Mouse (Mus musculus) embryo, embryonic 11.5 days (tissue): ENCODE measurements around the gene Tubb5.

ENCODE experiments used
- DNase-seq: peaks from one replicate; pipeline ENCODE4 v3.0.0-alpha.2; 2012; ENCODE audit warnings: low read depth, low spot score

Tubb5 gene

DNA sequence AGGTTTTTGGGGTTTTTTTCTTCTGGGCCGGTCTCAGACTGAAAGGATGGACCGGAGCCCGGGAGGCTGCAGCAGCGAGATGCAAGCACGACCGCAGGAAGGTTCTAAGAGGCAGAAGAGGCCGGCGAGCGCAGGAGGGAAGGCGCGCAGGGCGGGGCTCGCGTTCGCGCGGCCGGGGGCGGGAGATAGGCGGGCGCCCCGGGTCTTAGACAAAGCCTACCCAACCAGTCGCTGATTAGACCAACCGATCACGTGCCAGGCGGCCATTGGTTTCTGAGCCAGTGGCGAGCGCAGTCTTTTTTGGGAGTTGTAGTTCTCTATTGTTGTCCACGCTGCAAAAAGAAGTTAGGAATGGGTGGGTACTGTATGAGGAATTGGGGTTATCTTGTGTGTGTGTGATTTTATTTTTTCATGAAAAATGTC lies at the start of gene Tubb5:
Tubb5 (minus strand) TSS at position 185 of the 423 bp plus-strand sequence.
- peak; percentile 92 for DNase-seq

DNA sequence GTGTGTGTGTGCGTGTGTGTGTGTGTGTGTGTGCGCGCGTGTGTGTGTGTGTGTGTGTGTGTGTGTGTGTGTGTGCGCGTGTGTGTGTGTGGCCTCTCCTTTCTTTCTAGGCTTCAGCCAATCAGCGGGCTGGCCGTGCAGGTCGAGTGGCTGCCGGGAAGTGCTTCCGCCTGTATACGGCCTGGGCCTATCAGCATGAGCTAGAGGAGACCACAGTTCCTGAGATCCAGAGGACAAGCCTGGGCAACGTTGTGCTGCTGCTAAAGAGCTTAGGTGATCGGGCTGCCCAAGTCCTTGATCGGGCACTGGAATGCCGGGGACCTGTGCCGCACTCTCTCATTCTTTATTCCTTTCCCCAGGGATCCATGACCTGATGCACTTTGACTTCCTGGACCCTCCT lies 49.6 kb upstream of the Tubb5 start:
- DNase-seq = no peak

DNA sequence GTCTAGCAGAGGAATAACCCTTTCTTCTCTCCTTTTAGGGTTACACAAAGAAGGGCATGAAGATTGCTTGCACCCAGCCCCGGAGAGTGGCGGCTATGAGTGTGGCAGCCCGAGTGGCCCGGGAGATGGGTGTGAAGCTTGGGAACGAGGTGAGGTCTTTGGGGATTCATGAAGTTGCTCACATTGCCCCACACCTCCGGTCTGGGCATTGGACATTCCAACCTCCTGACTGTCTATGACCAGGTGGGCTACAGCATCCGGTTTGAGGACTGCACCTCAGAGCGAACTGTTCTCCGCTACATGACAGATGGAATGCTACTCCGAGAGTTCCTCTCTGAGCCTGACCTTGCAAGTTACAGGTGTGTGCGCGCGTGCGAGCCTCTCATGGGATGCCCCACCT lies 45.7 kb upstream of the Tubb5 start:
- DNase-seq = no peak

DNA sequence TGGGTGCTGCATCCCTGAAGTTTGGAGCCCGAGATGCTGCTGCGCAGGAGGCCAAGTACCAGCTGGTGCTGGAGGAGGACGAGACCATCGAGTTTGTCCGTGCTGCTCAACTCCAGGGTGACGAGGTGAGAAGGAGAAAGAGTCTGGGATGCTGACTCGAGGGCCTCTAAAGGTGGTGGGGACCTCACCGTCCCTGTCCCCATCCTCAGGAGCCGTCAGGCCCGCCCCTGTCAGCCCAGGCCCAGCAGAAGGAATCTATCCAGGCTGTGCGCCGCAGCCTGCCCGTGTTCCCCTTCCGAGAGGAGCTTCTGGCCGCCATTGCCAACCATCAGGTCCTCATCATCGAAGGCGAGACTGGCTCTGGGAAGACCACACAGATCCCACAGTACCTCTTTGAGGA lies 44.8 kb upstream of the Tubb5 start:
- no peak for DNase-seq

DNA sequence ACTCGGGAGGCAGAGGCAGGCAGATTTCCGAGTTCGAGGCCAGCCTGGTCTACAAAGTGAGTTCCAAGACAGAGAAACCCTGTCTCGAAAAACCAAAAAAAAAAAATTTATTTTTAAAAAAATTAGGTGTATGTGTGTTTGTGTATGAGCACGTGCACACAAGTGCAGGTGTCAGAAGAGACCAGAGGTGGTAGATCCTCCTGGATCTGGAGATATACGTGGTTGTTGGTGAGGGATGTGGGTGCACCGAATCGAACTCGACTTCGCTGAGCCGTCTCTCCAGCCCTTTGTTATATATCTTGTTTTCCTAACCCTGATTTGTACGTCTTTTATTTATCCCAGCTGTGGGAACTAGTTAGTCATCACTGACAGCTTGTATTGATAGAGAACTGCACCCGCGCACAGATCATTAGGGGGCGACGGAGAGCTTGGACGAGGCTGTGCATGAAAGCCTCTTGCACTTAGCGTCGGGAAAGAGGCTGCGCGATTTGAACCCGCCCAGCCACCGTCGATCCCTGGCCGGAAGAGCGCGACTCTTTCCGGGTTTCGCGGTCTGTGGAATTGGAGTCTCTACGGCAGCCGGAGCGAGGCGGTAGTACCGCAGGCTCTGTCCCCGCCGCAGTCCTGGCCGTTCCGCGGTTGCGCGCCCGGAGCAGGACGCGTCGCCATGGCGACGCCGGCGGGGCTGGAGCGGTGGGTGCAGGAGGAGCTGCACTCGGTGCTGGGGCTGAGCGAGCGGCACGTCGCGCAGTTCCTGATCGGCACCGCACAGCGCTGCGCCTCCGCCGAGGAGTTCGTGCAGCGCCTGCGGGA lies 41.3 kb upstream of the Tubb5 start, which contains the start of gene Dhx16:
Dhx16 (plus strand) TSS at position 575 of the 813 bp plus-strand sequence.
- DNase-seq = peak; percentile 89

DNA sequence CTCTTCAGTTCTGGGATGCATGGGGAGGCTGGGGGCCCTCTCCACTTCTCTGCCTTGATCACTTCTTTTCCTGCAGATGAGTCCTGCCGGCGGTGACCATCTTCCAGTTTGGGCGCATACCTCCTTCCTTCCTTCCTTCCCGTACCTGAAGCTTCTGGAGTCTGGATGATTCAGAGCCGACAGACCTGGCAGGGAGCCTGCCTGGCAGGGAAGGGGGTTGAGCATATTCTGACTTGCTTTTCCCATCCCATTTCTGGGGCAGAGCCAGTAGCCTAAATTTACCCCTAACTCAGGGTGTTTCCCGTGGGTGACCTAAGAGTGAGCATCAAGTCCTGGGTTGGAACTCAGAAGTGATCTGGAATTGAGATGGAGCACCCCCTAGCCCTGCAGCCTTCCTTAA lies 36.6 kb upstream of the Tubb5 start:
- no peak for DNase-seq

DNA sequence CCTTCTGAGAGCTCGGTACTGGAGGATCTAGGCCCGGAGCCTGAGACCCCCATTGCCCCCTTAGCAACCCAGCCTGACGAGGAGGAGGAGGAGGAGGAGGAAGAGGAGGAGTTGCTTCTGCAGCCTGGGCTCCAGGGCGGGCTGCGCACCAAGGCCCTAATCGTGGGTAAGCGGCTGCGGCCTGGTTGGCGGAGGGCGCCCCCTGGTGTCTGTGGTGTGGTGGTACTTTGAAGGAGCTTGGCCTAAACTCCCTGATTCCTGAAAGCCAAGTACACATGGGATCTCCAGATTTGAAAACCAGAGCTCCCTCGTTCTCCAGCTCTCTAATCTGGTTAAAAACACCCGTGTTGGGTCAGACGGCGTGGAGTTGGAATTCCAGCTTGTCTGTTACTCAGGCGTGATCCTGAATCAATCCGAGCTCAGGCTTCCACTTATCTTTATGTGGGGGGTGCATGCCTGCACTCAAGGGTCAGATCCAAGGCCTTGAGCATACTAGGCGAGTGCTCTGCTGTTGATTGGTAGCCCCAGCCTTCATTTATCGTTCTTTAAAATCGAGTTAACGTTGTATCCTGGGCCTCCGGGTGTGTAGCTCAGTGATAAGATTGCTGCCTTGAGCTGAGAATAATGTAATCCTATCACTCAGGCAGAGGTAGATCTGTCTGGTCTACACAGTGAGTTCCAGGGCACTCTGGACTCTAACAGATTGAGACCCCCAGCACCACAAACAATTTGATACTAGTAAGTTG lies 35.8 kb upstream of the Tubb5 start:
- DNase-seq = peak; percentile 75

DNA sequence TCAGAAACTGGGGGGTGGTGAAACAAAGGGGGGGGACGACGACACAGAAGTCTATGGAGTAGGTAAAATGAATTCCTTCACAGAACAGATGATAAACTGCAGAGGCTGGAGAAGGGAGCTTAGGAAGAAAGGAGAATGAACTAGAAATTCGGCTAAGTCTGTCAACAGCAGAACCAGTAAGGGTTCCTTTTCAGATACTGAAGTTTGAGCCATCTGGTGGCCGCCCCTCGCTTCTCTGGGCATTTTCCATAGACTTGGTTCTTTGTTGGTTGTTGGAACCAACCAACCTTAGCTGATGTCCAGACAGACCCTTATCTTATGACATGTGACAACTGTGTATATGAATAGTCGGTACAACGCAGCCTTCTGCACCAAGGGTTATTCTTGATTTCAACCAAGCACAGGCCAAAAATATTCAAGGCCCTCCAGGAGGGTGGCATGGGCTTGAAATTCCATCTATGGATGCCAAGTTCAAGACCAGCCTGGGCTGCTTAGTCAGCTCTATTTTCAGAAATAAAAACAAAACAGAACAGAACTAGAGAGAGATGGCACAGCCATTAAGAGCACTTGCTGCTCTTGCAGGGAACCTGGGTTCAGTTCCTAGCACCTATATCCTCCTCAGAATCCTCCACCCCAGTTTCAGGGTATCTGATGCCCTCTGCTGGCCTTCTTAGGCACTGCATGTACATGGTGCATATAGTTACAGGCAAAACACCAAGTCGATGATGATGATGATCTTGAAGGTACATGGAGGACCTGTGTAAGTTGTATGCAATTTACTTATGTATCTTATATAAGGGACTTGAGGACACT lies 33.0 kb upstream of the Tubb5 start:
- no peak for DNase-seq

DNA sequence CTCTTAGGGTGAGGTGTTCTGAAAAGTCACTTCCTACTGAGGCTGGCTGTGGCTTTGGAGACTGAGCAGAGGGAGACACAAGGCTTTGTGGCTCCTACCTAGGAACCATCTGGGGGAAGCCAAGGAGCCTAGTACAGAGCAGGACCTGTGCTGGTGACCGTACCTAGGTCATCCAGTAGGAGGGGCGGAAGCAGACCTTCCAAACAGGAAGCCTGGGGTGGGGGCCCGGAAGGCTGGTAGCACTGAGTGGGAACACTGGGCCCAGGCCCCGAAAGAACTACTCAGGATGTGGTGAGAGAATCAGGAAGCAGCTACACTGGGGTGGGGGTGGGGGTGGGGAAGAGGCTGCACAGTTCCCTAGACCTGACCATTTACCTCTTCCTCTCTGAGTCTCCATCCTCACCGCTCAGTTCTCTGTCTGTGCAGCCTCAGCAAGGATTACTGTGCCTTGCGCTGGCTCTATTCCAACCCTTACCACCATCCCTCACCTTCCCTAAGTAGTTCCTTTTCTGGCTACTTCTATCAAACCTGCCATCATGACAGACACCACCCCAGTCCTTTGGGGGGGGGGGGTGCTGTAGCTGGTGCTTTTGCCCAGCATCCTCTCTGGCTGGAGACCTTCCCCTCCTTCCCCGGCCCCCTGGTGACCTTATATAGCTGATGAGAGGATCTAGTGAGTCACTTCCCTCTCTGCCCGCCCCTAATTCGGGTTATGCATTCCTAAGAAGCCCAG lies 32.2 kb upstream of the Tubb5 start:
- no peak for DNase-seq

DNA sequence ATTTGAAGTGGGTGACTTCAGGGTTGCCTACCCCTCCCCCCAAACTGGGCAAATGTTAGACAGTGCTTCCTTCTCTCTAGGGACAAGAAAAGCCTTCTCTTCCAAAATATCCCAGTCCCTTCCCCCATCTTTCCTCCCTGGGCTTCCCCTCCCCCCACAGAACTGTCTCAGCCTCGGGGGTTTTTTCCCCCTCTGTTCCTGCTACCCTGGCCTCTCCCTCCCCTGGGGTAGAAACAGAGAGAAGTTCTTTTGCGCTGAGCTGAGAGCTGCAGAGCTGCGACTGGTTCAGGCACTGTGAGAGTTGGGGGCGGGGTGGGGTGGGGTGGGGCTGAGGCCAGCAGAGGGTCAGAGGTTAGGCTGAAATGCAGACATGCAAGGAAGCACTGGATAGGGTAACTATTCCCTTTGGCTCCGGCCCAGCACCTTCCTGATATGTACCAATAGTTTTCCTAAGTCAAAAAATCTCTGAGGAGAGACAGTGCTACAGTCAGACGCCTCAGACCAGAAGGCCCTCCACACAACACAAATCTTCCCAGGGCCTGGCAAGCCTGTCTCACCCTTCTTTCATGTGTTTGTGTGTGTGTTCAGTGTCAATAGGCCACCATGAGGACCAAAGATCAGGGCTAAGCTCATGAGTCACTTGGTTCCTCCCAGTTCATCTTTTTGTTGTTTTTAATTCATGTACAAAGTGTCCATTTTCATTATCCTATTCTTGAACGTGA lies 31.4 kb upstream of the Tubb5 start:
- no peak for DNase-seq

DNA sequence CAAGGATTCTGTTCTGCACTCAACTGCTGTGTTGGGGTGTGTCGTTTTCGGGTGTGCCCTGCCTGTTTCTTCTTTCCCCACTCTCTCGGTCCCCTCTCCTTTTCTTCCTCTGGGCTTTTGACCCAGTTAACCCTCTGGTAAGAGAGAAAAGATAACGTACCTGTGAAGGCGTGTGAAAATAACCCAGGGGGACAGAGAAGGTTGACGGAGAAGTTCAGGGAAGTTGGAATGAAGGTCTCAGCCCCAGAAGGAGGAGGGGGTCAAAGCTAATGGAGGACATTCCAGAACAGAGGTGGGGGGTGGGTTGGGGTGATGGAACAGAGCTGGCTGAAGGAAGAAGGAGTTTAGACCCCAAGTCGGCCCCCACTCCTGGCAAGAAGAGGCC lies 30.8 kb upstream of the Tubb5 start:
- DNase-seq = no peak

DNA sequence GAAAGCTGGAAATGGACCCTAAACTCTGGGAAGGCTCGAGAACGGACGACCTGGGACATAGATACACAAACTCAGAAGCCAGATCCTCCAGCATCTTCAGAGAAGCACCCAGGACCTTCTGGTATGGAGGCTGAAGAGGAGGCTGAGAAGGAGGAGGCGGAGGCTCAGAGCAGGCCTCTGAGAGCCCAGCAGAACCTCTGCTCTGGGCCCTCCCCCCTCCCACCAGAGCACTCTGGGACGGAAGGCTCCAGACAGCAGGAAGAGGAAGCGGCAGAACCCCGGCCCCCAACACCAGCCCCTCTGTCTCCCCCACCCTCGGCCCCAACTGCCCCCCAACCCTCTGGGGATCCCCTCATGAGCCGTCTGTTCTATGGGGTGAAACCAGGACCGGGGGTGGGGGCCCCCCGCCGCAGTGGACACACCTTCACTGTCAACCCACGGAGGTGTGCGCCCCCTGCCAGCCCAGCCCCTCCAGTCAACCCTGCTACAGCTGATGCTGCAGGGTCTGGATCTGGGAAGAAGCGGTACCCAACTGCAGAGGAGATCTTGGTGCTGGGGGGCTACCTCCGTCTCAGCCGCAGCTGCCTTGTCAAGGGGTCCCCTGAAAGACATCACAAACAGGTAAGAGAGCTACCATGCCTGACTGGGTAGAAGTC lies 30.2 kb upstream of the Tubb5 start:
- no peak for DNase-seq

DNA sequence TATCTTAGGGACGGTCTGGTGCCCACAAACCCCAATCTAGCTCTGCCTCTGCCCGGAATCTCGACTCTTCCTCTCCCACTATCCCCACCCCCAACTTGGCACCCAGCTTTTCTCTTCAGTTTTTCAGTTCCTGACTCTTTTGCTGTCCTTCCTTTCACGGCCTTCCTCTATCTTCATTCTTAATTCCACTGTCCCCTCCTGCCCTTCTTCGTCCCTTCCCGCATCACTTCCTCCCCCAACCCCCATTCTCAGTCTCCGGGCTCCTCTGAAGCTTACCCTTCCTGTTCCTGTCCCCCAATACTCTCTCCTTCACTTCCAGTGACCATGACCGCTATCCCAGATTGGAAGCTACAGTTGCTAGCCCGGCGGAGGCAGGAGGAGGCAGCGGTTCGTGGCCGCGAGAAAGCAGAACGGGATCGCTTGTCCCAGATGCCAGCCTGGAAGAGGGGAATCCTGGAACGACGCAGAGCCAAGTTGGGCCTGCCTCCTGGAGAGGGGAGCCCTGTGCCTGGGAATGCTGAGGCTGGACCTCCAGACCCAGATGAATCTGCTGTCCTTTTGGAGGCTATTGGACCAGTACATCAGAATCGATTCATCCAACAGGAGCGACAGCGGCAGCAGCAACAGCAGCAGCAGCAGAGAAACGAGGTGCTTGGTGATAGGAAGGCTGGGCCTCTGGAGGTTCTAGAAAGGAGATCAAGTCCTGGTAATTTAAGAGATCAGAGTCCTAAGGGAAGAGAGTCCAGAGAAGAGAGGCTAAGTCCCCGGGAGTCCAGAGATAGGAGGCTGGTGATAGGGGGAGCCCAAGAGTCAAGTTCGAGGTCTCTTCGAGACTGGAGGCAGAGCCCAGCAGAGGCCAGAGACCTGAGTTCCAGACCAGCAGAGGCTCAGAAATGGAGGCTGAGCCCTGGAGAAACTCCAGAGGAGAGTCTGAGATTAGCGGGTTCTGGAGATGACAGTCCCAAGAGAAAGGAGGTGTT lies 29.1 kb upstream of the Tubb5 start:
- no peak for DNase-seq

DNA sequence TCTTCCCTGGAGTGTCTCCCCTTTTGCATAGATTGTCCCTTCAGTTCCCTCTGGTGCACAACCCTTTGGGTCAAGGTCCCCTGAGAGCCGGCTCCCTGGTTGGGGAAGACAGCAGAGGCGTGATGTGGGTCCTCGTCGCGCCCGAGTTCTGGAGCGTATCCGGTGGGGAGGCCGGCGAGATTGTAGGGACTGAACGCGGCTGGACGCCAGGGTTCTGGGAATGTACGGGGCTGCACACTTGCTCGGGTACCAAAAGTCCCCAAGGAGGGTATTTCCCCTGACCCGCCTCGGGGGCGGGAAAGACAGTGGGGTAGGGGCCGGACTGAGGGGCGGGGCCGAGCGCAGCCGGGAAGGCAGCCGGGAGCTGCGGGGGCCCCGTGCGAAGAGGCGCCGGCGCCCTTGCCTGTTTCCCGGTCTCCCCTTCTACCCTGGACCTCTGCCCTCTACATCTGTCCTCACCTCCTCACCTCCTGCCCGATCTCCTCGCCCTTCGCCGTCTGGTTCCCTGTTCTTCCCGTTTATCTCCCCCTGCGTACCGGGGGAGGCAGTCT lies 28.2 kb upstream of the Tubb5 start:
- DNase-seq = no peak

DNA sequence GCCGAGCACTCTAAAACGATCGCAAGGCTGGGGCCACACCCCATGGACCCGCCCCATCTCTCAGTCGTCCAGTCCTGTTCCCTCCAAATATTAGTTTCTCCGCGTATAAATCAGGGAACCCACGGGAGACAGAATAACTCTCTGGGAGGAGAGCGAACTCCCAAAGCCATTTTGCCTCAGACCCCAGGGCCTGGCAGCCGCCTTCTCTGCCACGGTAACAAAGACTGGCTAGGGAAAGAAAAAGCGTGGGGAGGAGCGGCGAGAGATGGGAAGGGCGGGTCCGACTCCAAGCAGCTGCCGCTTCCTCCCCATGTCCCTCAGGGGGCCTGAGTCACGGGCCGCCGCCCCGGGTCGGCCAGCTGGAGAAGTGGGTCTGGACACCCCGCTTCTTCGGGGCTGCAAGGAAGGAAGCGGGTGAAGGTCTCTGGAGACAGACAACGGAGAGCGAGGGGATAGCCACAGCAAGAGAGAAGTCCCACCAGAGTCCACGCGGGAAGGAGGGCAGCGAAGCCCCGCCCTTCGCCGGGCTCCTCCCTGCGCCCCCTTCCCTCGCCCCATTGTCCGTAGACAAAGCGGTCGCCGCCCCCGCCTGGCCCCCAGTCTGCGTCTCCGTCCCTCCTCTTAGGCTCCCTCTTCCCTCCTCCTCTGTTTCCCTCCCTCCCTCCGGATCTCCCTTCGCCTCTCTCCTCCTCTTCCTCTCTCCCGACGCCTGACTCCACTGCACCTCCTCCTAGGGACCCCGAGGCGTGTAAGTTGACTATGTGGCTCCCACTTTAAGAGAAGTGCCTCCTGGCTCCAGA lies 27.6 kb upstream of the Tubb5 start, which contains the start of gene Ppp1r18:
Ppp1r18 (plus strand) TSS at position 113 of the 800 bp plus-strand sequence.
- peak; percentile 77 for DNase-seq

DNA sequence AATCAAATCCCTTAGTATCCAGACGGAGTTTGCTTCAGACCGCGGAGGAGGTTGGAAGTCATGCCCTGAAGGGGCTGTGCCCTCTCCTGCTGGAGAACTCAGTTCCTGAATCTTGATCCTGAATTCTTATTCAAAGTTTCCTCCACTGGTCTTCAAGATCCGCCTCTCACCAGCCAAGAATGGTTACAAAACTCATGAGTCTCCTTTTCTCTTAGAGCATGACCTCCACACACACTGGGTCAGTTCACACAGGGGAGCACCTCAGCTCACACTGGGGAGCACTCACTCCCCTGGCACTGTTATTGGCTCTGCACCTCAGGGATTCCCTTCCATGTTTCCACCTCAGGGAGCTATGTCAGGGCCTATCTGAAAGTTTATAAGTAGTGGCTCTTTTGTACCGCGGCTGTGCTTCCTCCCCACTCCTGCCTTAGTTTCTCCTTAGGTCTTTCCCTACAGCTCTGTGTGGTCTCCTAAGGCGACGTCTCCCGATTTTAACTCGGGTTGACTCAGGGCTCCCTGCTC lies 26.8 kb upstream of the Tubb5 start:
- DNase-seq = no peak

DNA sequence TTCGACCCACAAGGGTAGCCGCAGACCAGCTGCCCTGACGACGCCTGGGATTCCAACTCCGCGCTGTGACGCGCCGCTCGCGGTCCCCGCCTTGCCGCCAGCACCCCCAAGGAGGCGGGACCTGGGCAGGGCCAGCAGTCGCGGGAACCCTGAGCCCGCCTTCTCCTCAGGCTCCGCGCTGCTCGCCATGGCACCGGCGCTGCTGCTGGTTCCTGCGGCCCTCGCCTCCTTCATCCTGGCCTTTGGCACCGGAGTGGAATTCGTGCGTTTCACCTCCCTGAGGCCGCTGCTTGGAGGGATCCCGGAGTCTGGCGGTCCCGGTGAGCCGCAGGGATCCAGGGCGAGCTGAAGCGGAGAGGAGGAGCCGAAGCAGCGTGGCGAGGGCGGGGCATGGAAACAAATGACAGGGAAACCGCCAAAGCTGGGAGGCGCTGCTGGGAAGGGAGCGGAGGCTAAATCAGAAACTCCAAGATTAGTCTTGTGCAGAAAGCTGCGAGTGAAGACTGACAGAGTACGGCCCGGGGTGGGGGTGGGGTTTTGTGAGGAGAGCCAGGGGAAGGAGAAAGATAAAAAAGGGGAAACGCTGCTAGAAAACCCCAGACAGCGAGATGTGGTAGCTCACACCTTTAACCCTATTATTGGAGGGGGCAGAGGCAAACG lies 23.2 kb upstream of the Tubb5 start, which contains the start of gene Nrm:
Nrm (plus strand) TSS at position 121 of the 660 bp plus-strand sequence.
- peak; percentile 83 for DNase-seq
